14 mouse cellular contexts compared by ENCODE assay signal in the genomic region with DNA sequence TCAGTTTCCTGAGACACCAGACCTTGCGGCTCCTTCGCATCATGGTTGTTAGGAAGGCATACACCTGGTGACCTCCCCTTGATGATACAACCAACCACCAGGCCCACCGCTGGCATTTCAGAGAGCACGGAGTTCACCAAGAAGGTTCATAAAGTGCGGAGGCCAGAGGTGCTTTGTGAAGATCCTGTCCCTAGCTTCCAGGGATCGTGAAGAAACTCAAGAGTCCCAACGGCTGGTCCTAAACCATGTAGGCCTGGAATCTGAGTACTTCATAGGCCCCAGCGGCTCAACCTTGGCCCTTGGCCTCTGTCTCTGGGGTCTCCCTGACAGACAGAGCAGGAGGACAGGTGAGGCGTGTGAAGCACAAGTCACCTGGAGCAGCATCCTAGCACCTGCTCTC.
A peak's percentile ranks its signal among the peaks of the same experiment; 100 is the strongest.
DNase-seq lines count a peak whose midpoint lies in the region.
"Had no signal": no experiment of that assay in that cellular context is flagged by ENCODE, and none has a peak within 500 bp of the region (broad histone marks: within the 10 kb centered on the region; RNA-seq: fewer than 3 reads in every experiment).

No protein-coding gene starts in this region.

- DNase-seq in cerebellum, adult 9-11 months: peak; percentile 15
- no peak for DNase-seq in cerebellum, postnatal 4 days (ENCODE audit: low spot score in 2 of 2)
- DNase-seq in heart, adult 11 months: peak; percentile 92
- no peak for DNase-seq in heart, adult 9 months (ENCODE audit: low spot score in 2 of 2)
- peak; percentile 3 for DNase-seq in thymus, postnatal 4 days
- no peak for DNase-seq in thymus, postnatal 25 days
- DNase-seq: adrenal gland, adult 8-10 months; adrenal gland, postnatal 25 days; cerebellum, adult 11 months; cerebellum, adult 18-20 months; cerebellum, adult 8-10 months; cerebellum, postnatal 10 days; cerebellum, postnatal 25 days; embryo, embryonic 11 days had no signal

Comparison
In these comparisons a context has a peak if more than half of its experiments do, and no peak if none do; other contexts are left out.
1. DNase-seq: peak in cerebellum, adult 9-11 months (single experiment), heart, adult 11 months (single experiment) and thymus, postnatal 4 days (single experiment); none in cerebellum, postnatal 4 days (0 of 2), heart, adult 9 months (0 of 2) and thymus, postnatal 25 days (single experiment).